Mouse (Mus musculus) ES-Bruce4 (cell line): ENCODE data around the gene Nes. TPM values are rescaled to one million over a fixed set of nuclear protein-coding genes. Genes with fewer than 3 reads are reported as not detected.
A peak's percentile ranks its signal among the peaks of the same experiment; 100 is the strongest.

ENCODE experiments used
- H3K27ac ChIP-seq: 2 replicates; pipeline ENCODE4 v1.5.1; 2012; ENCODE audit warnings: low read length, inconsistent platforms; ENCODE audit not compliant: insufficient read depth
- H3K27me3 ChIP-seq: 2 replicates; pipeline ENCODE4 v1.6.1; 2012; ENCODE audit warnings: mild to moderate bottlenecking, low read length, inconsistent platforms; ENCODE audit not compliant: control insufficient read depth, poor library complexity, insufficient read depth, severe bottlenecking
- H3K36me3 ChIP-seq: 2 replicates; pipeline ENCODE4 v1.6.1; 2012; ENCODE audit warnings: inconsistent platforms, mild to moderate bottlenecking, low read length, moderate library complexity; ENCODE audit not compliant: control insufficient read depth, poor library complexity, insufficient read depth, severe bottlenecking
- H3K4me1 ChIP-seq: one replicate; pipeline ENCODE4 v1.8.1; 2011; ENCODE audit warnings: low read length; ENCODE audit not compliant: control insufficient read depth, insufficient read depth
- H3K4me3 ChIP-seq: 2 replicates; pipeline ENCODE4 v1.5.1; 2011; ENCODE audit warnings: low read depth, mild to moderate bottlenecking, low read length
- H3K9ac ChIP-seq: 2 replicates; pipeline ENCODE4 v1.6.1; 2012; ENCODE audit warnings: low read depth, mild to moderate bottlenecking, inconsistent platforms; ENCODE audit not compliant: poor library complexity, severe bottlenecking
- H3K9me3 ChIP-seq: replicated peaks from 2 replicates; pipeline ENCODE4 v1.6.1; 2012; ENCODE audit warnings: mild to moderate bottlenecking, low read length, inconsistent platforms; ENCODE audit not compliant: control insufficient read depth, poor library complexity, insufficient read depth, severe bottlenecking
- CTCF ChIP-seq: IDR thresholded peaks from one replicate; pipeline ENCODE4 v1.8.1; 2011; ENCODE audit warnings: low read depth, low read length
- EP300 ChIP-seq: IDR thresholded peaks from 2 replicates; pipeline ENCODE4 v1.6.1; 2011; ENCODE audit warnings: low read depth, low read length; ENCODE audit not compliant: insufficient read depth
- POLR2A ChIP-seq: IDR thresholded peaks from one replicate; pipeline ENCODE4 v1.8.1; 2011; ENCODE audit warnings: low read length; ENCODE audit not compliant: insufficient read depth
- polyA plus RNA-seq: library from polyadenylated mRNA; stranded (reverse); fragments of >200 nt; gene quantifications from 2 replicates; pipeline ENCODE4 v1.2.4, GENCODE M21; 2011; ENCODE audit warnings: low read depth; ENCODE audit not compliant: missing spikeins, insufficient read depth, insufficient read length

Nes gene
- polyA plus RNA-seq, 1 experiment = 34.5 TPM

- H3K4me3 ChIP-seq = peak within 1 kb of the TSS; percentile 47
- no peaks in the 10 kb centered on the region; the same call in 1 of the 2 replicates for H3K27me3 ChIP-seq
- H3K9ac ChIP-seq = peak within 1 kb of the TSS; percentile 49
- H3K9me3 ChIP-seq = no peaks in the 10 kb centered on the region
- TF ChIP-seq CTCF (no peak), POLR2A (no peak), EP300 (no peak)
- no peaks in the 10 kb centered on the region for H3K36me3 ChIP-seq
- no peak within 1 kb of the TSS for H3K27ac ChIP-seq
- peaks cover 13% of the 10 kb centered on the region for H3K4me1 ChIP-seq
These were observed 22.3 kb upstream of the Nes start, which contains the start of gene Crabp2 for GRCm38 (mm10) chr3:87948378-87949265. TSS of gene Crabp2 (plus strand) at chr3:87948666.

DNA sequence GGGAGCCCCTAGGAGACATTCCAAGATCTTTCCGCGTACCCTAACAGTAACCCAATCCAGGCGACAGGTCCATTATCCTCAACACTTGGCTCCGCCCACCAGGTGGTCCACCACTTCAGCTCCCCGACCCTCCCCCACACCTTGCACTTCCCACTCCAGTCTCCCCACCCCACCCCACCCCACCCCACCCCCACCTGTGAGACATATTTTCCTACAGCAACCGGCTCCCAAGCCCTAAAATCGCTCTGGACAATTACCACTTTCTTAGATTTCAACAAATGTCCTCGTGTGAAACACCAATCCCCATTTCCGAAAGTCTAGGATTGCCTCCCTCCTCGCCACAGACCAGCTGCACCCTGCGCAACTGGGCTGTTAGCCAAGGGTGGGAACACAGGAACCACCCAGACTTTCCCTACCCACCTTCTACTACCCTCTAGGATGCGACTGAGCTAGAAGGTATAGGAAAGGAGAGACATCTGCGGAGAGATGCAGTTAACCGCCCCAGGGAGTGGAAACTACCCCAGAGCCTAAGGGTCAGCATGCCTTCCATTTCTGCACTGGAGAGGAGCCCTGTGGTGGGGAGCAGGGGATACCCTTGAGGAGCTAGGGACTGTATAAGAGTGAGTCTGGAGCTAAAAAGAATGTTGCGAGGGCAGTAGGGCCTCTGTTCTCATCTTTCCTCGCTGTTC is 21.5 kb upstream of the Nes start:
- peaks cover 13% of the 10 kb centered on the region for H3K4me1 ChIP-seq
- no peak overlapping the region for H3K9ac ChIP-seq
- H3K36me3 ChIP-seq = no peaks in the 10 kb centered on the region
- H3K4me3 ChIP-seq = no peak overlapping the region
- H3K9me3 ChIP-seq = no peaks in the 10 kb centered on the region
- H3K27me3 ChIP-seq = no peaks in the 10 kb centered on the region; the same call in 1 of the 2 replicates
- 0 out of 2 replicates have a peak, but pooled peaks have one; percentile 36 for TF ChIP-seq EP300
- TF ChIP-seq POLR2A = no peak
- no peak overlapping the region for H3K27ac ChIP-seq

- Histone ChIP-seq H3K9me3 (no peaks in the 10 kb centered on the region), H3K4me1 (peaks cover 8% of the 10 kb centered on the region), H3K36me3 (no peaks in the 10 kb centered on the region), H3K27me3 (no peaks in the 10 kb centered on the region; the same call in 1 of the 2 replicates), H3K4me3 (0 out of 2 replicates have a peak overlapping the region, but pooled peaks have one; percentile 4), H3K9ac (no peak overlapping the region), H3K27ac (no peak overlapping the region)
- TF ChIP-seq POLR2A (no peak), EP300 (peak; percentile 72)
These were observed 20.8 kb upstream of the Nes start for GRCm38 (mm10) chr3:87949955-87950515.

DNA sequence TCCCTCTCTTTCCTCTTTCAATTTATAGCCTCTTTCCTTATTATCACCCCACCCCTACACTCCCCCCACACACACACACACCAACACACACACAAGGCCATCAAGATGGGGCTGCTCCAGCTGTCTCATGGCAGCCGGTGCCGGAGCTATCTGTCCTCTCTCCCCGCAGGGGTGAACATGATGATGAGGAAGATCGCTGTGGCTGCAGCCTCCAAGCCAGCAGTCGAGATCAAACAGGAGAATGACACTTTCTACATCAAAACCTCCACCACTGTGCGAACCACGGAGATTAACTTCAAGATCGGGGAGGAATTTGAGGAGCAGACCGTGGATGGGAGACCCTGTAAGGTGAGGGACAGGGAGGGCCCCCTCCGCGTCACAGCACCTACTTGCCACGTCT is 18.9 kb upstream of the Nes start:
- peak overlapping the region; percentile 55 for H3K4me3 ChIP-seq
- no peaks in the 10 kb centered on the region for H3K36me3 ChIP-seq
- TF ChIP-seq CTCF = no peak
- no peak for TF ChIP-seq POLR2A
- TF ChIP-seq EP300 = no peak
- no peak overlapping the region for H3K27ac ChIP-seq
- no peaks in the 10 kb centered on the region for H3K9me3 ChIP-seq
- peaks cover 8% of the 10 kb centered on the region for H3K4me1 ChIP-seq
- H3K9ac ChIP-seq = no peak overlapping the region
- no peaks in the 10 kb centered on the region; the same call in 1 of the 2 replicates for H3K27me3 ChIP-seq

DNA sequence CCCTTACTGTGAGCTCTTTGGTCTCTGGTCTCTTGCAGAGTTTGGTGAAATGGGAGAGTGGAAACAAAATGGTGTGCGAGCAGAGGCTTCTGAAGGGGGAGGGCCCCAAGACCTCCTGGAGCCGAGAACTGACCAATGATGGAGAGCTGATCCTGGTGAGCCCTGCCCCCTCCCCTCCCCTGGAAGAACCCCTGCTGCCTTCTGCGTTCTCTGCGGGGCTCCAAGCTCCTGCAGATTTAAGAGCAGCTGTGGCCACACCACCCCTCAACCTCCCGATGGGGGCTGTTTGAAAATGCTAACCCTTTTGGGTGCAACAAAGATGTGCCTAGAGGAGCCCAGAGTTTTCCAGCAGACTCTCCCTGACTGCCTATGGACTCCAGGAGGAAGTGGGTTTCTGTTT is 18.4 kb upstream of the Nes start:
- Histone ChIP-seq H3K4me1 (peaks cover 4% of the 10 kb centered on the region), H3K9me3 (no peaks in the 10 kb centered on the region), H3K4me3 (peak overlapping the region; percentile 55), H3K9ac (no peak overlapping the region), H3K36me3 (no peaks in the 10 kb centered on the region), H3K27me3 (no peaks in the 10 kb centered on the region; the same call in 1 of the 2 replicates), H3K27ac (no peak overlapping the region)
- TF ChIP-seq EP300 = no peak
- TF ChIP-seq CTCF = no peak
- TF ChIP-seq POLR2A = no peak
